Mouse (Mus musculus): Measurements from ENCODE around the gene Srp54c. TPM values are rescaled to one million over a fixed set of nuclear protein-coding genes. Genes with fewer than 3 reads are reported as not detected.

Gene Srp54c
- polyA plus RNA-seq, 1 experiment from 2014 or later: 58.5 TPM

DNA sequence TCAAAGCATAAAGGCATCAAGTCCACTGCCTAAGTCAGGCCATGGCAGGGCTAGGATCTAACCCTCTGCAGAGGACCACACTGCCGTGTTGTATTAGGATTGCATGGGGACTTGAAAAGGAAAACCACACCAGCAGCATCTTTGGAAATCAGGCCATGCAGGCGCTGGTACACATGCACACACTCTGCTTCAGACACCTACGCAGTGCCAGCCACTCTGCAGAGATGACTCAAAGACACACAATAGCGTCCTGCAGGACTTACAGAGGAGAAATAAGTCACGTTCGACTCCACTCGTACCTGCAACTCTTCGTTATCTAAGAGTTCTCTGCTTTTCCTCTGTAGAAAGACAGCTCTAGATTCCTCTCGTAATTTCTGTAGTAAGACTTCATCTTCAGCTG is 68.1 kb downstream of the Srp54c start:
- Histone ChIP-seq H3K4me2 (no peak overlapping the region), H3K27ac (ENCODE audit: poor library complexity, severe bottlenecking) (no peak overlapping the region), H3K36me3 (peaks cover 46% of the 10 kb centered on the region), H3K4me3 (no peak overlapping the region), H3K9me3 (replicated peaks) (no peaks in the 10 kb centered on the region), H3K4me1 (replicated peaks) (peaks cover 13% of the 10 kb centered on the region), H3K27me3 (replicated peaks) (no peaks in the 10 kb centered on the region), H3K9ac (no peak overlapping the region)
- WGBS: 91% methylated on average over 9 of the region's 9 CpGs
- no peak for ATAC-seq (ENCODE audit: insufficient number of reproducible peaks, low FRiP score)

- ATAC-seq (ENCODE audit: insufficient number of reproducible peaks, low FRiP score): no peak
- H3K4me3 ChIP-seq: no peak within 1 kb of the TSS
- no peaks in the 10 kb centered on the region for H3K9me3 ChIP-seq (replicated peaks)
- peaks cover 37% of the 10 kb centered on the region for H3K36me3 ChIP-seq
- no peak within 1 kb of the TSS for H3K27ac ChIP-seq (ENCODE audit: poor library complexity, severe bottlenecking)
- H3K4me1 ChIP-seq (replicated peaks): peaks cover 13% of the 10 kb centered on the region
- no peaks in the 10 kb centered on the region for H3K27me3 ChIP-seq (replicated peaks)
- 88% methylated on average over 5 of the region's 5 CpGs for WGBS
- H3K4me2 ChIP-seq: no peak within 1 kb of the TSS
- no peak within 1 kb of the TSS for H3K9ac ChIP-seq
These were observed 69.4 kb downstream of the Srp54c start, which contains the start of gene 1110008L16Rik for GRCm38 (mm10) chr12:55299336-55299735. Gene 1110008L16Rik, plus strand, starts transcription at chr12:55299577.

GRCm38 (mm10) chr12:55300820-55301351 is 70.9 kb downstream of the Srp54c start:
- peaks cover 24% of the 10 kb centered on the region for H3K36me3 ChIP-seq
- H3K4me1 ChIP-seq (replicated peaks): peaks cover 13% of the 10 kb centered on the region
- H3K27ac ChIP-seq (ENCODE audit: poor library complexity, severe bottlenecking): no peak overlapping the region
- H3K4me2 ChIP-seq: peak overlapping the region; percentile 67
- H3K4me3 ChIP-seq: peak overlapping the region; percentile 69
- WGBS: 83% methylated on average over 3 of the region's 3 CpGs
- no peak for ATAC-seq (ENCODE audit: insufficient number of reproducible peaks, low FRiP score)
- H3K9ac ChIP-seq: no peak overlapping the region
- H3K27me3 ChIP-seq (replicated peaks): no peaks in the 10 kb centered on the region
- H3K9me3 ChIP-seq (replicated peaks): no peaks in the 10 kb centered on the region

GRCm38 (mm10) chr12:55301472-55302300 is 71.7 kb downstream of the Srp54c start:
- ATAC-seq (ENCODE audit: insufficient number of reproducible peaks, low FRiP score): no peak
- no peaks in the 10 kb centered on the region for H3K27me3 ChIP-seq (replicated peaks)
- peak overlapping the region; percentile 69 for H3K4me3 ChIP-seq
- peak overlapping the region; percentile 67 for H3K4me2 ChIP-seq
- peak overlapping the region; percentile 92 for H3K27ac ChIP-seq (ENCODE audit: poor library complexity, severe bottlenecking)
- peak overlapping the region; percentile 71 for H3K9ac ChIP-seq
- 45% methylated on average over 11 of the region's 11 CpGs for WGBS
- H3K36me3 ChIP-seq: peaks cover 24% of the 10 kb centered on the region
- H3K9me3 ChIP-seq (replicated peaks): no peaks in the 10 kb centered on the region
- H3K4me1 ChIP-seq (replicated peaks): peaks cover 13% of the 10 kb centered on the region

- H3K9ac ChIP-seq: peak within 1 kb of the TSS; percentile 71
- peak within 1 kb of the TSS; percentile 92 for H3K27ac ChIP-seq (ENCODE audit: poor library complexity, severe bottlenecking)
- peak; percentile 94 for ATAC-seq (ENCODE audit: insufficient number of reproducible peaks, low FRiP score)
- peak within 1 kb of the TSS; percentile 67 for H3K4me2 ChIP-seq
- peaks cover 13% of the 10 kb centered on the region for H3K4me1 ChIP-seq (replicated peaks)
- H3K36me3 ChIP-seq: peaks cover 16% of the 10 kb centered on the region
- under 1% methylated on average over 55 of the region's 55 CpGs for WGBS
- H3K27me3 ChIP-seq (replicated peaks): no peaks in the 10 kb centered on the region
- H3K4me3 ChIP-seq: peak within 1 kb of the TSS; percentile 69
- no peaks in the 10 kb centered on the region for H3K9me3 ChIP-seq (replicated peaks)
These were observed 72.8 kb downstream of the Srp54c start, which contains the start of gene Ppp2r3c for GRCm38 (mm10) chr12:55302485-55303441. Gene Ppp2r3c, minus strand, starts transcription at chr12:55302998.

DNA sequence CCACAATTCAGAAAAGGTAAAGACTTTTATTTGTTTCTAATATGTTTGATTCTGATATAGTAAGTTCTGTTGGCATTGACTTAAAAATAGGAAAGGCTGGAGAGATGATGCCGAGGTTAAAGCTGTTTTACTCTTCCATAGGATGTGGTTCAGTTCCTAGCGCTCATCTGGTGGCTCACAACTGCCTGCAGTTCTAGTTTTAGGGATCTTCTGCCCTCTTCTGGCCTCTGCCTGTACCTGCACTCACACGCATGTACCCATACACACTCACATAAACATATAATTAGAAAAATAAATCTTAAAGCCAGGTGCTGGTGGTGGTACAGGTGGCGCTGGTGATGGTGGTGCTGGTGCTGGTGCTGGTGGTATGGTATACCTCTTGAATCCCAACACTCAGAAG is 76.4 kb downstream of the Srp54c start:
- Histone ChIP-seq H3K4me2 (no peak overlapping the region), H3K27ac (ENCODE audit: poor library complexity, severe bottlenecking) (no peak overlapping the region), H3K4me1 (replicated peaks) (peaks cover 5% of the 10 kb centered on the region), H3K36me3 (peaks cover 13% of the 10 kb centered on the region), H3K4me3 (no peak overlapping the region), H3K9ac (no peak overlapping the region), H3K9me3 (replicated peaks) (no peaks in the 10 kb centered on the region), H3K27me3 (replicated peaks) (no peaks in the 10 kb centered on the region)
- ATAC-seq (ENCODE audit: insufficient number of reproducible peaks, low FRiP score): no peak
- WGBS: 93% methylated on average over 4 of the region's 4 CpGs

- no peak overlapping the region for H3K9ac ChIP-seq
- whole genome bisulfite sequencing: 77% methylated on average over 6 of the region's 6 CpGs
- peaks cover 18% of the 10 kb centered on the region for H3K36me3 ChIP-seq
- H3K9me3 ChIP-seq (replicated peaks): no peaks in the 10 kb centered on the region
- ATAC-seq (ENCODE audit: insufficient number of reproducible peaks, low FRiP score): no peak
- H3K27me3 ChIP-seq (replicated peaks): no peaks in the 10 kb centered on the region
- H3K27ac ChIP-seq (ENCODE audit: poor library complexity, severe bottlenecking): no peak overlapping the region
- no peaks in the 10 kb centered on the region; the same call in 1 of the 2 replicates for H3K4me1 ChIP-seq (replicated peaks)
- no peak overlapping the region for H3K4me2 ChIP-seq
- no peak overlapping the region for H3K4me3 ChIP-seq
These were observed 77.6 kb downstream of the Srp54c start for GRCm38 (mm10) chr12:55307566-55307965.

DNA sequence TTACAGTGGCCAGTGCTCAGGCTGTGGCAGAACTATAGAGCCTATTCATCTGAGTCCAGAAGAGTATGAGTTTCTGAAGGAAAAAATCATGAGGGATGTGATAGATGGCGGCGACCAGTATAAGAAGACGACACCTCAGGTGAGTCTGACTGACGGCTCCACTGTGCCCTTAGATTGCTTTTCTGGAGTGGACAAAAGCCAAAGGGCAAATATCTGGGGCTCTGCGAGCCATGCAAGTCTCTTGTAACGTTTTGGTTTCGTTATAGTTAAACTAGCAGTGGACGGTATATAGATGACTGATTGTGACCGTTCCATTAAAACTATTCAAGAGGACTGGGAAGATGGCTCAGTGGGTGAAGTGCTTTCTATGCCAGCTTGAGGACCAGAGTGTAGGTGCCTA is 78.8 kb downstream of the Srp54c start:
- ATAC-seq (ENCODE audit: insufficient number of reproducible peaks, low FRiP score): no peak
- Histone ChIP-seq H3K9ac (no peak overlapping the region), H3K4me3 (no peak overlapping the region), H3K9me3 (replicated peaks) (no peaks in the 10 kb centered on the region), H3K4me1 (replicated peaks) (no peaks in the 10 kb centered on the region; the same call in 1 of the 2 replicates), H3K27me3 (replicated peaks) (no peaks in the 10 kb centered on the region), H3K36me3 (peaks cover 18% of the 10 kb centered on the region), H3K4me2 (no peak overlapping the region), H3K27ac (ENCODE audit: poor library complexity, severe bottlenecking) (no peak overlapping the region)
- 92% methylated on average over 9 of the region's 9 CpGs for whole genome bisulfite sequencing

GRCm38 (mm10) chr12:55309501-55309900 is 79.5 kb downstream of the Srp54c start:
- 74% methylated on average over 8 of the region's 8 CpGs for WGBS
- Histone ChIP-seq H3K9ac (no peak overlapping the region), H3K27ac (ENCODE audit: poor library complexity, severe bottlenecking) (no peak overlapping the region), H3K36me3 (peaks cover 21% of the 10 kb centered on the region), H3K9me3 (replicated peaks) (no peaks in the 10 kb centered on the region), H3K27me3 (replicated peaks) (no peaks in the 10 kb centered on the region), H3K4me1 (replicated peaks) (no peaks in the 10 kb centered on the region), H3K4me3 (no peak overlapping the region), H3K4me2 (no peak overlapping the region)
- no peak for ATAC-seq (ENCODE audit: insufficient number of reproducible peaks, low FRiP score)

- Histone ChIP-seq H3K36me3 (peaks cover 21% of the 10 kb centered on the region; the same call in 1 of the 2 replicates), H3K9me3 (replicated peaks) (no peaks in the 10 kb centered on the region), H3K4me3 (no peak overlapping the region), H3K27ac (ENCODE audit: poor library complexity, severe bottlenecking) (no peak overlapping the region), H3K4me1 (replicated peaks) (no peaks in the 10 kb centered on the region), H3K9ac (no peak overlapping the region), H3K27me3 (replicated peaks) (no peaks in the 10 kb centered on the region), H3K4me2 (no peak overlapping the region)
- WGBS: 82% methylated on average over 7 of the region's 7 CpGs
- ATAC-seq (ENCODE audit: insufficient number of reproducible peaks, low FRiP score): no peak
These were observed 81.9 kb downstream of the Srp54c start for GRCm38 (mm10) chr12:55311841-55312240.

All from heart, embryonic 12.5 days (tissue).